Comparison of ENCODE assay signal across 8 mouse cellular contexts in genomic region chr13:12650877-12651176, GRCm38 (mm10).
DNase-seq lines count a peak whose midpoint lies in the region; ATAC-seq and TF ChIP-seq lines count a peak whose summit lies in the region.
"Not testable (repeated sequence)": the region's sequence is repeated elsewhere in the genome, so short reads cannot be mapped to it uniquely, and the experiment has no call there.

No protein-coding gene starts in this region.

- peak overlapping the region; percentile 60 for H3K4me3 ChIP-seq in cortical plate, adult 2 months (ENCODE audit: insufficient read depth, low read length)
- peak overlapping the region; percentile 46 for H3K4me3 ChIP-seq in hindbrain, embryonic 16.5 days (ENCODE audit: low read length)

- H3K4me2 ChIP-seq in hindbrain, embryonic 16.5 days (ENCODE audit: low read length) = peak overlapping the region; percentile 54

- not testable (repeated sequence) for H3K36me3 ChIP-seq in hindbrain, embryonic 16.5 days (ENCODE audit: control insufficient read depth, insufficient read depth, low read length)

- TF ChIP-seq CTCF in cortical plate, adult 2 months (IDR thresholded peaks at IDR 0.05; ENCODE audit: extremely low read depth, insufficient read depth, low read length) = not testable (repeated sequence)

- H3K4me1 ChIP-seq in cortical plate, adult 2 months (ENCODE audit: control insufficient read depth, insufficient read depth, low read length); hindbrain, embryonic 16.5 days (ENCODE audit: control insufficient read depth, insufficient read depth, low read depth, low read length): not testable (repeated sequence)

- ATAC-seq in hindbrain, embryonic 16.5 days = peak; percentile 80

- not testable (repeated sequence) for H3K27me3 ChIP-seq in hindbrain, embryonic 16.5 days (replicated peaks; ENCODE audit: control insufficient read depth, insufficient read depth, low read length)

- H3K9ac ChIP-seq in hindbrain, embryonic 16.5 days (ENCODE audit: low read depth, low read length) = peak overlapping the region; percentile 45; the same call in 1 of the 2 replicates

- DNase-seq in R1 (ENCODE audit: low read depth, low spot score) = peak; percentile 71
- DNase-seq in gastrocnemius, adult 8-10 months (ENCODE audit: low spot score in 2 of 2) = peak; percentile 16 to 19
- DNase-seq in left cerebral cortex, adult 11 months (ENCODE audit: low spot score) = peak; percentile 41
- DNase-seq in lung, postnatal 10 days = peak; percentile 80
- peak; percentile 34 for DNase-seq in ovary, adult 18-20 months (ENCODE audit: low spot score)
- DNase-seq in thymus, postnatal 14 days = peak; percentile 66

- WGBS in hindbrain, embryonic 16.5 days = 0% methylated on average over 11 of the region's 13 CpGs

- not testable (repeated sequence) for H3K27ac ChIP-seq in cortical plate, adult 2 months (ENCODE audit: insufficient read depth, low read length); hindbrain, embryonic 16.5 days (ENCODE audit: low read depth, low read length)

- not testable (repeated sequence) for H3K9me3 ChIP-seq in hindbrain, embryonic 16.5 days (ENCODE audit: control insufficient read depth, low read length)

- not testable (repeated sequence) for TF ChIP-seq POLR2A in cortical plate, adult 2 months (IDR thresholded peaks at IDR 0.05; ENCODE audit: extremely low read depth, insufficient read depth, low read length)

Comparison
In these comparisons a context has a peak if more than half of its experiments do, and no peak if none do; other contexts are left out.
1. DNase-seq: peak in every context shown above with its lines; median percentile 80 in lung, postnatal 10 days; 71 in R1; 66 in thymus, postnatal 14 days; 41 in left cerebral cortex, adult 11 months; 34 in ovary, adult 18-20 months; 18 in gastrocnemius, adult 8-10 months.